Mouse (Mus musculus): Measurements from ENCODE around the gene Hist1h2bg.
"Not testable (repeated sequence)": the region's sequence is repeated elsewhere in the genome, so short reads cannot be mapped to it uniquely, and the experiment has no call there.

Gene Hist1h2bg

GRCm38 (mm10) chr13:23539821-23540220, 31.4 kb upstream of the Hist1h2bg start:
- not testable (repeated sequence) for DNase-seq (ENCODE audit: low read depth)

DNA sequence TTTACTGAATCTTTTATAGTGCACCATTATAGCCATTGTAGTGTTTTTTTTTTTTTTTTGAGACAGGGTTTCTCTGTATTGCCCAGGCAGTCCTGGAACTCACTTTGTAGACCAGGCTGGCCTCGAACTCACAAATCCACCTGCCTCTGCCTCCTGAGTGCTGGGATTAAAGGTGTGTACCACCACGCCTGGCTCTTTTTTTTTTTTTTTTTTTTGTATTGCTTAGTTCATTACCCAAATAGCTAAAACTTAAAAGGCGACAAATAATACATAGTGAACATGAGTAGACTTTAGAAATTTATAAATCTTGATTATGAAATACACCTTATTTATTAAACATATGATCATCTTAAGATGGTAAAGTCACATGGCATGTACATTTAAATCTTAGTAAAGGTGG, 29.7 kb upstream of the Hist1h2bg start:
- DNase-seq (ENCODE audit: low read depth): no peak

DNA sequence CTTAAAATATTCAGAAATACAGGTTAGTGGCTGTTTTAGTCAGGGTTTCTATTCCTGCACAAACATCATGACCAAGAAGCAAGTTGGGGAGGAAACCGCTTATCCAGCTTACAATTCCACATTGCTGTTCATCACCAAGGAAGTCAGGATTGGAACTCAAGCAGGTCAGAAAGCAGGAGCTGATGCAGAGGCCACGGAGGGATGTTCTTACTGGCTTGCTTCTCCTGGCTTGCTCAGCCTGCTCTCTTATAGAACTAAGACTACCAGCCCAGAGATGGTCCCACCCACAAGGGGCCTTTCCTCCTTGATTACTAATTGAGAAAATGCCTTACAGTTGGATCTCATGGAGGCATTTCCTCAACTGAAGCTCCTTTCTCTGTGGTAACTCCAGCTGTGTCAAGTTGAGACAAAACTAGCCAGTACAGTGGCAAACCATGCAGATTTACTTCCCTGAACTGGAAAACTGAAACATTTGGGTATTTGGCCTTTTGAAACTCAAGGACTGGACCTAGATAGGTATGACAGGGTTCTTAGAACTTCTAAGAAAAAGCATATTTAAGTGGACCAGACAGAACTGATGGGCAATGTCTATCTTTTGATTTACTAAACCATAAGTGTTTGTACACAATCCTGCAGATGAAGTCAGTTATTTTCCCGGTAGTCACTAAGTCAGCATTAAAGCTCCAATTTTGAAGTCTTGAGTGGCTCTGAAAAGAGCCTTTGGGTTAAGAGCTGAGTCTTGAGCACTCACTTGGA, 28.8 kb upstream of the Hist1h2bg start:
- DNase-seq (ENCODE audit: low read depth): peak; percentile 41

- DNase-seq (ENCODE audit: low read depth): peak; percentile 94
These were observed 28.1 kb upstream of the Hist1h2bg start, which contains the start of gene Hist1h2bh for GRCm38 (mm10) chr13:23542999-23543607. Gene Hist1h2bh (minus strand): TSS chr13:23543392.

- DNase-seq (ENCODE audit: low read depth): peak; percentile 97
These were observed 27.0 kb upstream of the Hist1h2bg start, which contains the start of gene Hist1h3f for GRCm38 (mm10) chr13:23543965-23544786. Gene Hist1h3f (plus strand): TSS chr13:23544052.

GRCm38 (mm10) chr13:23544787-23545120, 26.4 kb upstream of the Hist1h2bg start:
- peak; percentile 63 for DNase-seq (ENCODE audit: low read depth)

DNA sequence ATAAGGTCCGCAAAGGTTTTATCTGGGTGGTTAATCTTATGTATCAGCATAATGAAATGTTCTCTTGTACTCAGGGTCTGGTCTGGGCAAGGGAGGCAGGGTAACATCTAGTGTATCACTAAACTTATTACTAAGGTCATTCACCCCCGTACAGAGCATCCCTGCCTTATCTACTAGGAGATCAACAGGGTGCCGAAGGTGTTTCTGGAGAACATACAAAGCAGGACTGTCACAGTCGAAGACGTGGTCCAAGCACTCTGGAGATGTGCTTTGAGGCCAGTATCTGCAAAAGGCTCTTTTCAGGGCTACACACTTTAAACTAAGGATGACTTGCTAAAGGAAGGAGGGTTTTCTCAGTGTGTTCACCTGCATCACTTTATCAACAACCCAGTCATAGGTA, 24.5 kb upstream of the Hist1h2bg start:
- DNase-seq (ENCODE audit: low read depth): no peak

DNA sequence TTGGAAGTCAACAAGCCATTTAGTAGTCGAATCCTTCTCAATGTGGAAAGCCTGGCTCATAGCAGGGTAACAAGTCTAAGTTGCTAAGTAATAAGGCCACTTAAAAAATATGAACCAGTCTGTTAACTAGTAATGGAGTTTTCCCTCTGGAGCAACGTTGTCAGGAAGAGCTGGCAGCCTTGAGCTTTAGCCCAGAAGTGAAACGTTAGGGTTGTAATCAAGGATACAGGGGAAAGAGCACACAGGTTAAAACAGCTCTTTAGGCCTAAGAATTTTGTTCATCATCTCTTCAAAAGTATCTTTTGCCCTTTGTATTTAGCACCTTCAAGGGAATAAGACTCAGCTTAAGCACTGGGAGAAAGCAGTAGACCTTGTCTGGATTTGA, 20.4 kb upstream of the Hist1h2bg start:
- DNase-seq (ENCODE audit: low read depth): no peak

DNA sequence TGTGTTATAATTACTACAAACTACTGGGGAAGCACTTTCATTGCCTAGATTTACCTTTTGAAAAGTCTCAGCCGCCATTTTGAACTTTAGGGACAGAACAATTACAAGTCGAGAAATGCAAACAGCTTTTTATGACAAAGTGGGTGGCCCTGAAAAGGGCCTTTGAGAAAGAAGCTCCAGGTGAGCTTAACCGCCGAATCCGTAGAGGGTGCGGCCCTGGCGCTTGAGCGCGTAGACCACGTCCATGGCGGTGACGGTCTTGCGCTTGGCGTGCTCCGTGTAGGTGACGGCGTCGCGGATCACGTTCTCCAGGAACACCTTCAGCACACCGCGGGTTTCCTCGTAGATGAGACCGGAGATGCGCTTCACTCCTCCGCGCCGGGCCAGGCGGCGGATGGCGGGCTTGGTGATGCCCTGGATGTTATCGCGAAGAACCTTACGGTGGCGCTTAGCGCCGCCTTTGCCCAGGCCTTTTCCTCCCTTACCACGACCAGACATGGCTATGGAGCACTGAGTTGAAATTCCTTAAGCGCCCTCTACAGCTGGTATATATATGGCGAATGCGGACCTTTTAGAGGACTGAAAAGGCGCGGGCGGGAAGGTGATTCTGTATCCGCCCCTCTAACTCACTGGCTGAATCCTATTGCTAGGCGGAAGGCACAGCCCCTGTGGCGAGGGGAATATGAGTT, 19.9 kb upstream of the Hist1h2bg start, which contains the start of gene Hist1h4f:
Gene Hist1h4f (minus strand): TSS at position 503 of the 689 bp plus-strand sequence.
- peak; percentile 91 for DNase-seq (ENCODE audit: low read depth)

GRCm38 (mm10) chr13:23551931-23552914, 19.0 kb upstream of the Hist1h2bg start:
- no peak for DNase-seq (ENCODE audit: low read depth)

DNA sequence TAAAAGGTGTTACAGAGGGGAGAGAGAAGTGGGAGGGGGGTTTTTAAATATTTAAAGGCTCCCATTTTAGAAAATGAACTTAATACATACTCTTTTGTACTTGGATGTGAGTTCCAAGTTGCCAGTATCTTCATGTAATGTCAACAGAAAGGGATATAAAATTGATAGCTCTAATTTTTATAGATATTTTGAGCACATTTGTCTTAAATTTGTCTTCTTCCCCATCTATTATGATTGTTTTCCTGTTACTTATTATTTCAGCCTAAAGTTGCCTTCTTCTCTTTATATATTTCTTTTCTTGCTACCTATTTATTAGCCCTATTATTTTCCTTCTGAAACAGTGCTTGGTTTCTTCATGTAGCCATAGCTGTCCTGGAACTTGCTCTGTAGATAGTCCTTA, 18.2 kb upstream of the Hist1h2bg start, which contains the start of gene Hist1h1d:
Gene Hist1h1d (plus strand): TSS at position 301 of the 400 bp plus-strand sequence.
- DNase-seq (ENCODE audit: low read depth): no peak

DNA sequence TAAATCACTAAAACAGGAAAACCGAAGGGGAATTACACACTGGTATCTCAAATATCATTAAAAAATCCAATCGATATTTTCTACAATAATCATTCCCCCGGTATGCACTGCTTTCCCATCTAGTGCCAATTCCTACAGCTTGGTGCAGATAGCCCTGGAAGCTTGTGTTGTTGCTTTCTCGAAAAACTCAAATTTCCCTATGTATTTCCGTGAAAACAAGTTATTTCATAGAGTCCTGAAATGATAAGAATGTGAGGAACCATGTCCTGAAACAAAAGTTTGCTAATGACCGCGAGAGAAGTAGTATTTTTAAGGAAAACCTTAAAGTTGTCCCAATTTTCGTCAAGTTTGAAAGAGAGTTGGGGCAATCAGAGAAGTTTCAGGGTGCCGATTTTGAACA, 16.8 kb upstream of the Hist1h2bg start:
- no peak for DNase-seq (ENCODE audit: low read depth)

GRCm38 (mm10) chr13:23554925-23555838, 16.0 kb upstream of the Hist1h2bg start:
- DNase-seq (ENCODE audit: low read depth): peak; percentile 83

- DNase-seq (ENCODE audit: low read depth): peak; percentile 89
These were observed 15.3 kb upstream of the Hist1h2bg start for GRCm38 (mm10) chr13:23555839-23556416.

- no peak for DNase-seq (ENCODE audit: low read depth)
These were observed 14.3 kb upstream of the Hist1h2bg start for GRCm38 (mm10) chr13:23556906-23557305.

- DNase-seq (ENCODE audit: low read depth): not testable (repeated sequence)
These were observed 10.5 kb upstream of the Hist1h2bg start for GRCm38 (mm10) chr13:23560699-23561098.

DNA sequence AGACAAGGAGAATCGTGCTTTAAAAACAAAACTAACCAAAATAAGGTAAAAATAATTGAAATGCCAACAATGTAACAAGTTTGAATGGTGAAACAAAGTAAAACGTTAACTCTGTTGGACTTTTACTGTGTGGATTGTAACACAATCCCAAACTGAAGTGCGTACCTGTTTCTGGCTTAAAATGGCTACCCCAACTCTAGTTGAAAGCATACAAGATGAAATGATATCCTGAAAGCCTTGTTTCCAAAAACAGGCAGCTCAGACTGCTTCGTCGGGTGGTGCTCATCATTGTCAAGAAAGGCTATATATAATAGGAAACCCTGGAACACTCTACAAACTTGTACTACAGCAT, 9.7 kb upstream of the Hist1h2bg start:
- DNase-seq (ENCODE audit: low read depth): not testable (repeated sequence)

DNA sequence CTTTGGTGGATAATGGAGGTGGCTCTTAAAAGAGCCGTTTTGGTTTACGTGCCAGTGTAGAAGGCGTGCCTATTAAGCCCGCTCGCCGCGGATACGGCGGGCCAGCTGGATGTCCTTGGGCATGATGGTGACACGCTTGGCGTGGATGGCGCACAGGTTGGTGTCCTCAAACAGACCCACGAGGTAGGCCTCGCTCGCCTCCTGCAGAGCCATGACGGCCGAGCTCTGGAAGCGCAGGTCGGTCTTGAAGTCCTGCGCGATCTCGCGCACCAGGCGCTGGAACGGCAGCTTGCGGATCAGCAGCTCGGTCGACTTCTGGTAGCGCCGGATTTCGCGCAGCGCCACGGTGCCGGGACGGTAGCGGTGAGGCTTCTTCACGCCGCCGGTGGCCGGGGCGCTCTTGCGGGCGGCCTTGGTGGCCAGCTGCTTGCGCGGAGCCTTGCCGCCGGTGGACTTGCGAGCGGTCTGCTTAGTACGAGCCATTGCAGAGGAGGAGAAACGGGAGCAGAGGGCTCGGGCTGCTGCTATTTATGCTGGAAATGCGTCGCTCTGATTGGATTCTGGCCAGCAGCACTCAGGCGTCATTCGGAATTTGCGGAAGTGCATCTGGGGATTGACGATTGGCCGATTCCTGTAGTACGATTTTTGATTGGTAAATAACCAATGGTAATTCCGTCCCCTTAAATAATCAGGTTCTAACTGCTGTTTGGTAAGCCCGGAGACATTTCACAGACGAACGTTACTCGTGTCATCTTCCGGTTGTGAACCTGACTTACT, 9.1 kb upstream of the Hist1h2bg start, which contains the start of gene Hist1h3e:
Gene Hist1h3e (minus strand): TSS at position 487 of the 777 bp plus-strand sequence.
- DNase-seq (ENCODE audit: low read depth): peak; percentile 98

Measured in naive thymus-derived CD4-positive, alpha-beta T cell, adult 2 months (primary cell).